Mouse (Mus musculus) regulatory T cell (primary cell): ENCODE data around the gene Csta1.

Experiments
- in situ Hi-C: fragments of 300-600 bp; cut with MboI, MseI; formaldehyde crosslinking; loops from one replicate; pipeline ENCODE4 v1.15.1; 2025; ENCODE audit warnings: high pct_unique_total_duplicates

Csta1 gene

GRCm38 (mm10) chr16:36071450-36072379, 59.3 kb downstream of the Csta1 start, which contains the start of the genes Fam162a and Ccdc58:
Fam162a (minus strand) TSS chr16:36071594.
Ccdc58 (plus strand) TSS chr16:36071685.
- in situ Hi-C loops: loop anchor here (25.0 kb wide), 1 partner anchor 709 kb away; the partner anchor contains the start of gene Sec22a

DNA sequence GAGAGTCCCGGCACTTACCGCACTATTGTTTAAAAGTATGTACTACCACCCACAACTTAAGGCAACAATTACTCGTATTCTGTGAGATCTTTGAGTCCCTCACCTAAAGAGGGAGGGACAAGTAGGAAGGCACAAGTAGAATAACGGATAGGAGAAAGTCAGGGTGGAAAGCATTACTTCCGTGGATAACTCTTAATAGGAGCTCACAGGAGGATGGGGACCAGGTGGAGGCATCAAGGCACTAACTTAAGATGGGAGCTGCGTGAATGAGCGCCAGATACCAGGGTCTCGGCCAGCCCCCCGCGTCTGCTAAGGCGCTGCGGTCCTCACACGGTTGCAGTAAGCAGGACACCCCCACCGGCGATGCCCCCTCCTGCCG, 60.0 kb downstream of the Csta1 start:
- in situ Hi-C loops: loop anchor here (25.0 kb wide), 1 partner anchor 709 kb away; the partner anchor contains the start of gene Sec22a
